Mouse (Mus musculus): ENCODE data around the gene Lrp2.
A peak's percentile ranks its signal among the peaks of the same experiment; 100 is the strongest.

- TF ChIP-seq CTCF (IDR thresholded peaks at IDR 0.05; ENCODE audit: low read depth, low read length) (no peak), EP300 (IDR thresholded peaks at IDR 0.05; ENCODE audit: insufficient read depth, low read depth, low read length) (0 out of 2 replicates have a peak, but pooled peaks have one; percentile 36)
Measured at GRCm38 (mm10) chr2:69582861-69583260, 3.0 kb downstream of the Lrp2 start.

All from ES-Bruce4 (cell line).